Mouse (Mus musculus): Measurements from ENCODE around the gene Ifitm6. TPM values are rescaled to one million over a fixed set of nuclear protein-coding genes. Genes with fewer than 3 reads are reported as not detected.
"Not testable (repeated sequence)": the region's sequence is repeated elsewhere in the genome, so short reads cannot be mapped to it uniquely, and the experiment has no call there.

Gene Ifitm6
- polyA plus RNA-seq (2015; fragmentation: Nextera tagmentation; extraction: Ambion mirVana) = 53.6 and 54.4 TPM in 2 replicates

DNA sequence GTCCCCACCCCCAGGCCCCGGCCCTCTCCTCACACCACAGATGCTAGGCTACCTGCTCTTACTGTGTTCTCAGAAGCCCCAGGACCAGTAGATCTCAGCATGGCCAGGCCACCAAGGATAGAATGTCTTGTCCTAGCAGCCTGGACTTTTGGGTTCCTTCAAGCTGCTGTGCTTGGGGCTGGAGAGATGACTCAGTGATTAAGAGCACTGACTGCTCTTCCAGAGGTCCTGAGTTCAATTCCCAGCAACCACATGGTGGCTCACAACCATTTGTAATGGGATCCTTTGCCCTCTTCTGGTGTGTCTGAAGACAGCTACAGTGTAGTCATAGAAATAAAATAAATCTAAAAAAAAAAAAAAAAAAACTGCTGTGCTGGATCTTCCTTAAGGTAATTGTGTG lies at the start of gene Ifitm6:
Gene Ifitm6 (minus strand): TSS at position 101 of the 400 bp plus-strand sequence.
- 87% methylated on average over 1 of the region's 1 CpGs for WGBS (ENCODE audit: insufficient replicate concordance)
- not testable (repeated sequence) for H3K27me3 ChIP-seq (ENCODE audit: insufficient read depth, low read length); H3K4me1 ChIP-seq (ENCODE audit: insufficient read depth); DNase-seq; H3K36me3 ChIP-seq (replicated peaks; ENCODE audit: insufficient read depth, low read length); H3K9me3 ChIP-seq (ENCODE audit: low read length); H3K9ac ChIP-seq (replicated peaks)
- Histone ChIP-seq H3K4me2 (ENCODE audit: low read depth, low read length) (peak within 1 kb of the TSS; percentile 35; the same call in 1 of the 2 replicates), H3K27ac (ENCODE audit: low read depth) (peak within 1 kb of the TSS; percentile 57), H3K4me3 (ENCODE audit: low read depth, low read length) (peak within 1 kb of the TSS; percentile 39; the same call in 1 of the 2 replicates)
- ATAC-seq = 0 out of 2 replicates have a peak, but pooled peaks have one; percentile 2

DNA sequence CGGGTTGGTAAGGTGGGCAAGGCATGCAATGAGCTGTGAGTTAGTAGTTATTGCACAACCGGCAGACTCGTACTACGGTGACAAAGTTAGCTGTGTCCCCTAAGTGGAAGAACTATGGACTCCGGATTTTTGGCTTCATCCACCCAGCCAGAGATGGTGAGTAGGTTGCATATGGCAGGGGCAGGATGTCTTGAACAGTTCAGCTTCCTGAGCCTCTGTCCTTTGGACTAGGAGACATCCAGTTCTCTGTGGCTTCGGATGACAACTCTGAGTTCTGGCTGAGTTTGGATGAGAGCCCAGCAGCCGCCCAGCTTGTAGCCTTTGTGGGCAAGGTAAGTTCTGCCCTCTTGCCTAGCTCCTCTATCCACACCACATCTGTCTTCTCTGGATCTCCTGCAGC lies 46.9 kb upstream of the Ifitm6 start:
- no peak for ATAC-seq
- H3K4me1 ChIP-seq (ENCODE audit: insufficient read depth) = peaks cover 24% of the 10 kb centered on the region
- no peaks in the 10 kb centered on the region for H3K36me3 ChIP-seq (replicated peaks; ENCODE audit: insufficient read depth, low read length)
- no peak overlapping the region for H3K27ac ChIP-seq (ENCODE audit: low read depth)
- no peak overlapping the region for H3K4me3 ChIP-seq (ENCODE audit: low read depth, low read length)
- peaks cover 37% of the 10 kb centered on the region for H3K27me3 ChIP-seq (ENCODE audit: insufficient read depth, low read length)
- DNase-seq = no peak
- H3K9me3 ChIP-seq (ENCODE audit: low read length) = no peaks in the 10 kb centered on the region
- WGBS (ENCODE audit: insufficient replicate concordance) = 42% methylated on average over 7 of the region's 7 CpGs
- no peak for TF ChIP-seq EP300 (IDR thresholded peaks at IDR 0.05; ENCODE audit: low read depth)
- no peak for TF ChIP-seq CTCF (IDR thresholded peaks at IDR 0.05; ENCODE audit: low read depth)
- no peak overlapping the region for H3K9ac ChIP-seq (replicated peaks)
- H3K4me2 ChIP-seq (ENCODE audit: low read depth, low read length) = no peak overlapping the region

DNA sequence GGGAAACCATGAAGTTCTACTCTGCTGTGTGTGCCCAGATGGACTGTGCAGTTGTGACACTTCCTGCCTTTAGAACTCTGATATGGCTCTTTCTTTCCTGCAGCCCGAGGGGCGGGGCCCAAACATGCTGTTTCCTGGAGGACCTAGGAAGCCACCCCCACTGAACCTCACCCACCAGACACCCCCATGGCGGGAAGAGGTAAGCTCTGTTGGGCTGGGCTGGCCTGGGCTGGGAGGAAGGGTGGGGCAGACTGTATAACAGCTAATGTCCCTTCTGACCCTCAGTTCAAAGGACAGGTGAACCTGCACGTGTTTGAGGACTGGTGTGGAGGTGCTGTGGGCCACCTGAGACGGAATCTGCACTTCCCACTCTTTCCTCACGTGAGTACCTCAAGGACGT lies 46.5 kb upstream of the Ifitm6 start:
- Histone ChIP-seq H3K4me2 (ENCODE audit: low read depth, low read length) (no peak overlapping the region), H3K36me3 (replicated peaks; ENCODE audit: insufficient read depth, low read length) (no peaks in the 10 kb centered on the region), H3K27ac (ENCODE audit: low read depth) (no peak overlapping the region), H3K4me3 (ENCODE audit: low read depth, low read length) (no peak overlapping the region), H3K9ac (replicated peaks) (no peak overlapping the region), H3K4me1 (ENCODE audit: insufficient read depth) (peaks cover 24% of the 10 kb centered on the region), H3K27me3 (ENCODE audit: insufficient read depth, low read length) (peaks cover 38% of the 10 kb centered on the region), H3K9me3 (ENCODE audit: low read length) (no peaks in the 10 kb centered on the region)
- ATAC-seq = peak; percentile 60
- DNase-seq = peak; percentile 54
- no peak for TF ChIP-seq CTCF (IDR thresholded peaks at IDR 0.05; ENCODE audit: low read depth)
- TF ChIP-seq EP300 (IDR thresholded peaks at IDR 0.05; ENCODE audit: low read depth) = no peak
- WGBS (ENCODE audit: insufficient replicate concordance) = 20% methylated on average over 7 of the region's 7 CpGs

DNA sequence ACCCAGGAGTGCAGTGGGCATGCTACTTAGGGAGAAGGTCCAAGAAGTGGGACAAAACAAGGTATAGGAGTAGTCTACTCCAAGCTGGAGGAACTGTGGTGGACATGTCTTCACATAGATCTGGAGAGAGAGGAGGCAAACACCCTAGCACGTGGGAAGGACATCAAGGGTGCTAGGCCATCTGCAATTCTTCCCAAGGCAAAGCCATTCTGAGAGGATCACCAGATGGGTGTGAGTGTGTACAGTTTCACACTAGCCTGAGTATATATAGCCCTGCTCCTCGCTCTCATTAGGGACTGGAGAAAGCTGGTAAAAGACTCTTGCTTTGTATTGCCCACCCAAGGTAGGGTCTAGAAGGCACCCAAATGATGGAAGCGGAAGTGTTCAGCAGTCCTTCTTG lies 45.6 kb upstream of the Ifitm6 start:
- DNase-seq (no peak), ATAC-seq (no peak)
- Histone ChIP-seq H3K4me2 (ENCODE audit: low read depth, low read length) (no peak overlapping the region), H3K27me3 (ENCODE audit: insufficient read depth, low read length) (peaks cover 41% of the 10 kb centered on the region), H3K4me1 (ENCODE audit: insufficient read depth) (peaks cover 24% of the 10 kb centered on the region), H3K9me3 (ENCODE audit: low read length) (no peaks in the 10 kb centered on the region), H3K9ac (replicated peaks) (no peak overlapping the region), H3K4me3 (ENCODE audit: low read depth, low read length) (no peak overlapping the region), H3K27ac (ENCODE audit: low read depth) (no peak overlapping the region), H3K36me3 (replicated peaks; ENCODE audit: insufficient read depth, low read length) (no peaks in the 10 kb centered on the region)
- TF ChIP-seq EP300 (IDR thresholded peaks at IDR 0.05; ENCODE audit: low read depth) = no peak
- no peak for TF ChIP-seq CTCF (IDR thresholded peaks at IDR 0.05; ENCODE audit: low read depth)
- WGBS (ENCODE audit: insufficient replicate concordance) = 71% methylated on average over 3 of the region's 3 CpGs

DNA sequence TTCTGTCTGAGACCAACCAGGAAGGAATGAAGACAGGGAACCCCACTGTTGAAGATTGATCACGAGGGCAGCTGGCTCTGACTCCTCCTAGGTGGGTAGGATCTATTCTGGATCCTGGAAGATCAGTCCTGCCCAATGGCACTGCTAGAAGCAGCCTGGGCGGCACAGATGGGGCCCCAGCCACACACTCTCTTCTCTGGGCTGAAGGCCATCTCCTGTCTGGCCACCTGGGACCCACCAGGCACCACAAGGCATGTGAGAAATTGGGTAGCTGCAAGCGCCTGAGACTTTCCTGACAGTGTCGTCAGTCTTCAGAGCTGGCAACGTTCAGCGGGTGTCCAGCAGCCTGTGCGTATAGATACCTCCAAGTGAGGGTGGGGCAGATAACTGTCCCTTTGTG lies 44.8 kb upstream of the Ifitm6 start:
- Histone ChIP-seq H3K27ac (ENCODE audit: low read depth) (no peak overlapping the region), H3K9me3 (ENCODE audit: low read length) (no peaks in the 10 kb centered on the region), H3K27me3 (ENCODE audit: insufficient read depth, low read length) (peaks cover 45% of the 10 kb centered on the region), H3K4me3 (ENCODE audit: low read depth, low read length) (no peak overlapping the region), H3K36me3 (replicated peaks; ENCODE audit: insufficient read depth, low read length) (no peaks in the 10 kb centered on the region), H3K4me1 (ENCODE audit: insufficient read depth) (peaks cover 24% of the 10 kb centered on the region), H3K4me2 (ENCODE audit: low read depth, low read length) (no peak overlapping the region), H3K9ac (replicated peaks) (no peak overlapping the region)
- no peak for TF ChIP-seq EP300 (IDR thresholded peaks at IDR 0.05; ENCODE audit: low read depth)
- TF ChIP-seq CTCF (IDR thresholded peaks at IDR 0.05; ENCODE audit: low read depth) = no peak
- WGBS (ENCODE audit: insufficient replicate concordance) = 42% methylated on average over 7 of the region's 7 CpGs
- ATAC-seq = no peak
- no peak for DNase-seq

DNA sequence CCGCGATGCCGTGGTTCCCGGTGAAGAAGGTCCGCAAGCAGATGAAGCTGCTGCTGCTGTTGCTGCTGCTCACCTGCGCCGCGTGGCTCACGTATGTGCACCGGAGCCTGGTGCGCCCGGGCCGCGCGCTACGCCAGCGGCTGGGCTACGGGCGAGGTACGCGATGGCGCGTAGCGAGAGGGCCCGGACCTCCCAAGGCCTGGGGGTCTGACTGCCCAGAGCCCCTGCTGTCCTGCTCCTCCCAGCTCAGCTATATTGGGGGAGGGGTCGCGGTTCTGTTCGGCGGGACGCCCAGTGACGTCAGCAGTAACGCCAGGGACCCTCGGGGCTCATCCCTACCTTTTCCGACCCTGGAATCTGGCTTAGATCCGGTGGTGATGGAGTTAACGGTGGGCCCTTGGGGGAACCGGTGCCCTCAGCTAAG lies 43.6 kb upstream of the Ifitm6 start:
- H3K27ac ChIP-seq (ENCODE audit: low read depth) = no peak overlapping the region
- peak; percentile 16; the same call in 1 of the 2 replicates for ATAC-seq
- 6% methylated on average over 37 of the region's 37 CpGs for WGBS (ENCODE audit: insufficient replicate concordance)
- H3K27me3 ChIP-seq (ENCODE audit: insufficient read depth, low read length) = peaks cover 45% of the 10 kb centered on the region
- peak overlapping the region; percentile 40 for H3K4me3 ChIP-seq (ENCODE audit: low read depth, low read length)
- no peaks in the 10 kb centered on the region for H3K9me3 ChIP-seq (ENCODE audit: low read length)
- H3K4me1 ChIP-seq (ENCODE audit: insufficient read depth) = peaks cover 24% of the 10 kb centered on the region
- no peaks in the 10 kb centered on the region for H3K36me3 ChIP-seq (replicated peaks; ENCODE audit: insufficient read depth, low read length)
- TF ChIP-seq EP300 (IDR thresholded peaks at IDR 0.05; ENCODE audit: low read depth) = no peak
- TF ChIP-seq CTCF (IDR thresholded peaks at IDR 0.05; ENCODE audit: low read depth) = no peak
- H3K9ac ChIP-seq (replicated peaks) = no peak overlapping the region
- no peak for DNase-seq
- peak overlapping the region; percentile 74 for H3K4me2 ChIP-seq (ENCODE audit: low read depth, low read length)

Measured in liver, postnatal 0 days (tissue).